Mouse (Mus musculus) midbrain, embryonic 13.5 days (tissue): ENCODE data around the gene Map7d3. TPM values are rescaled to one million over a fixed set of nuclear protein-coding genes. Genes with fewer than 3 reads are reported as not detected.

Experiments used
- ATAC-seq: fragments of 200-750 bp; cut with Nextera tagmentation; 2 replicates; pipeline ENCODE4 v1.8.0; 2017; ENCODE audit warnings: mild to moderate bottlenecking, moderate TSS enrichment, moderate library complexity
- H3K27ac ChIP-seq: fragments of 300-500 bp; sonication (generic); 2 replicates; pipeline ENCODE4 v1.5.1; 2015; ENCODE audit warnings: inconsistent platforms, mild to moderate bottlenecking, moderate library complexity
- H3K27me3 ChIP-seq: fragments of 300-500 bp; sonication (generic); 2 replicates; pipeline ENCODE4 v1.6.1; 2015; ENCODE audit warnings: mild to moderate bottlenecking, inconsistent platforms
- H3K36me3 ChIP-seq: fragments of 300-500 bp; sonication (generic); 2 replicates; pipeline ENCODE4 v1.6.1; 2015; ENCODE audit warnings: mild to moderate bottlenecking, inconsistent platforms
- H3K4me1 ChIP-seq: fragments of 300-500 bp; sonication (generic); replicated peaks from 2 replicates; pipeline ENCODE4 v1.6.1; 2015; ENCODE audit warnings: inconsistent platforms
- H3K4me2 ChIP-seq: fragments of 300-500 bp; sonication (generic); replicated peaks from 2 replicates; pipeline ENCODE4 v1.6.1; 2015; ENCODE audit warnings: moderate library complexity, mild to moderate bottlenecking, inconsistent platforms
- H3K4me3 ChIP-seq: fragments of 300-500 bp; sonication (generic); replicated peaks from 2 replicates; pipeline ENCODE4 v1.5.1; 2015; ENCODE audit warnings: mild to moderate bottlenecking, inconsistent platforms
- H3K9ac ChIP-seq: fragments of 300-500 bp; sonication (generic); replicated peaks from 2 replicates; pipeline ENCODE4 v1.6.1; 2015; ENCODE audit warnings: mild to moderate bottlenecking, inconsistent platforms
- H3K9me3 ChIP-seq: fragments of 300-500 bp; sonication (generic); 2 replicates; pipeline ENCODE4 v1.6.1; 2016; ENCODE audit warnings: mild to moderate bottlenecking, inconsistent platforms
- WGBS: fragments of 180-500 bp; shearing (Covaris S2); methylation state at CpG from one replicate; pipeline ENCODE4 v1.1.7; 2015; 5-methylcytosine and 5-hydroxymethylcytosine counted together
- polyA plus RNA-seq: library from polyadenylated mRNA; unstranded; fragments of >200 nt; fragmentation: Nextera tagmentation; extraction: Ambion mirVana; gene quantifications from 2 replicates; pipeline ENCODE4 v1.2.1, GENCODE M21; 2015

The Map7d3 gene
- polyA plus RNA-seq, 1 experiment from 2014 or later: 1.1 TPM

GRCm38 (mm10) chrX:56769838-56770237, 52.3 kb downstream of the Map7d3 start:
- H3K9ac ChIP-seq: no peak overlapping the region
- no peaks in the 10 kb centered on the region for H3K9me3 ChIP-seq
- no peak overlapping the region for H3K4me2 ChIP-seq
- ATAC-seq: no peak
- H3K4me1 ChIP-seq: no peaks in the 10 kb centered on the region
- H3K27me3 ChIP-seq: no peaks in the 10 kb centered on the region
- H3K4me3 ChIP-seq: no peak overlapping the region
- H3K36me3 ChIP-seq: no peaks in the 10 kb centered on the region
- H3K27ac ChIP-seq: no peak overlapping the region

DNA sequence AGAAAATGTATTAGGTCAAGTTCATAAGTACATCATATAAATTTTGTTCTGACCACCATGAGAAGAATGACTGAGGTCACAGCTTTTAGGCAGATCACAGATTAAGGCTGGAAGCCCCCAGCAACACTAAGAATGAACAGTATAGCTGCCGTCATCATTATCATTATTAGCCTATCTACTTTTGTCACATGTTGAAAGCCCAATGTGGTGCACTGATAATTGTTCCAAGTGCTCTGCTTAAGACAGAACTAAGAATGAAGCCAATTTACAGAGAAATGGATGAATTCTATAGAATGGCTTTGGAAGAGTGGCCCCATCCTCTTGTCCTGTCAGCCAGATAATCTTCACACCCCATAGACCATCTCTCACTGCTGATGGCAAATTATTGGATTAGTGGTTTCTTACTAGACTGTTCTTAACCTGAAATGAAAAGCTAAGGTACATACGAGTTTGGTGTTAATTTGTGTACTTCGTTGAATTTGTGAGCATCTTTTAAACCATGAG, 61.8 kb downstream of the Map7d3 start:
- no peak overlapping the region for H3K9ac ChIP-seq
- no peak overlapping the region for H3K4me3 ChIP-seq
- WGBS: 88% methylated on average over 3 of the region's 3 CpGs
- ATAC-seq: no peak
- no peaks in the 10 kb centered on the region for H3K4me1 ChIP-seq
- H3K36me3 ChIP-seq: no peaks in the 10 kb centered on the region
- H3K27me3 ChIP-seq: no peaks in the 10 kb centered on the region
- no peak overlapping the region for H3K4me2 ChIP-seq
- H3K9me3 ChIP-seq: no peaks in the 10 kb centered on the region
- no peak overlapping the region for H3K27ac ChIP-seq

DNA sequence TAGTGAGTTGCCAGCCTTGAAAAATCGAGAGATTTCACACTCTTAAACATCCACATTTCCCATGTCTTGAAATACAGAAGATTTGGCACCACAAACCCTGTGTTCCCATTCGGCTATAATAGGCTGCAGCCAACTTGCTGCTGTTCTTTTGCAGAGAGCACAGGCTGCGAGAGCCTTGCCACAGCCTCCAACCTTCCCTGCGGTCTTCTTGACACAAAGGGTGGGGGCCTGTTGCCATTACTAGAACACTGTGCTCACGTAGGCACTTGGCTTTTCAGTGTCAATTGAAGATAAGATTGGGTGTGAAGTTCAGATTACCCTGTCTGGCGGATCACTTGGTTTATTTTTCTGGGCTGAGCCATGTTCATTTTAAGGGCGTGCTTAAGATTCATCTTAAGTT, 65.8 kb downstream of the Map7d3 start:
- Histone ChIP-seq H3K27me3 (no peaks in the 10 kb centered on the region), H3K9ac (no peak overlapping the region), H3K4me1 (no peaks in the 10 kb centered on the region), H3K27ac (no peak overlapping the region), H3K9me3 (no peaks in the 10 kb centered on the region), H3K4me2 (no peak overlapping the region), H3K36me3 (no peaks in the 10 kb centered on the region), H3K4me3 (no peak overlapping the region)
- 86% methylated on average over 7 of the region's 7 CpGs for WGBS
- ATAC-seq: no peak

DNA sequence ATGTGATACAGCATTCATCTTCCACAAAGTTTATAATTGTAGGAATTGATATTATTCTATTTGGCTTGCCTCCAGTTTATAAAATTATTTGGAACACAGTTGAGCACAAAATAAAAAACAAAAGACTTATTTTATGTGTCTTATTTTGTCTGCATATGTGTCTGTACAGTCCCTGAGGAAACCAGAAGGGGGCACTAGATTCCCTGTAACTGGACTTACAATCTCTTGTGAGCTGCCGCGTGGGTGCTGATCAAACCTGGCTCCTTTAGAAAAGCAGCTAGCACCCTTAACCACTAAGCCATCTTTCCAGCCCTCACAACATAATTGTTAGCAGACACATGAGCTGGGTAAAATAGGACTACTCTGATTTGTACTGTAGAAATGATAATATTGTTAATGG, 66.5 kb downstream of the Map7d3 start:
- ATAC-seq: no peak
- Histone ChIP-seq H3K4me2 (no peak overlapping the region), H3K4me1 (no peaks in the 10 kb centered on the region), H3K27ac (no peak overlapping the region), H3K9me3 (no peaks in the 10 kb centered on the region), H3K36me3 (no peaks in the 10 kb centered on the region), H3K27me3 (no peaks in the 10 kb centered on the region), H3K9ac (no peak overlapping the region), H3K4me3 (no peak overlapping the region)
- WGBS: 45% methylated on average over 2 of the region's 2 CpGs

- Histone ChIP-seq H3K4me2 (no peak overlapping the region), H3K9ac (no peak overlapping the region), H3K27ac (no peak overlapping the region), H3K4me1 (no peaks in the 10 kb centered on the region), H3K36me3 (no peaks in the 10 kb centered on the region), H3K9me3 (no peaks in the 10 kb centered on the region), H3K4me3 (no peak overlapping the region), H3K27me3 (no peaks in the 10 kb centered on the region)
- no peak for ATAC-seq
- WGBS: 80% methylated on average over 8 of the region's 8 CpGs
Observed at GRCm38 (mm10) chrX:56753317-56754289, 68.5 kb downstream of the Map7d3 start.

GRCm38 (mm10) chrX:56752144-56752543, 70.0 kb downstream of the Map7d3 start:
- Histone ChIP-seq H3K4me2 (no peak overlapping the region), H3K4me1 (no peaks in the 10 kb centered on the region), H3K36me3 (no peaks in the 10 kb centered on the region), H3K9me3 (no peaks in the 10 kb centered on the region), H3K9ac (no peak overlapping the region), H3K27ac (no peak overlapping the region), H3K27me3 (no peaks in the 10 kb centered on the region), H3K4me3 (no peak overlapping the region)
- ATAC-seq: no peak
- WGBS: 77% methylated on average over 6 of the region's 6 CpGs

- Histone ChIP-seq H3K9me3 (no peaks in the 10 kb centered on the region), H3K27ac (no peak overlapping the region), H3K4me2 (no peak overlapping the region), H3K9ac (no peak overlapping the region), H3K4me3 (no peak overlapping the region), H3K27me3 (no peaks in the 10 kb centered on the region), H3K36me3 (no peaks in the 10 kb centered on the region), H3K4me1 (no peaks in the 10 kb centered on the region)
- WGBS: 56% methylated on average over 4 of the region's 4 CpGs
- ATAC-seq: no peak
Observed at GRCm38 (mm10) chrX:56751536-56751935, 70.6 kb downstream of the Map7d3 start.

Other genes starting within 250 kb of the Map7d3 start
- 55.5 and 57.1 TPM in 2 replicates for gene Mmgt1, start 224.3 kb downstream of the Map7d3 start, polyA plus RNA-seq
- gene Slc9a6, start 212.6 kb downstream of the Map7d3 start, polyA plus RNA-seq: 45.2 and 49.4 TPM in 2 replicates
- 108 and 113 TPM in 2 replicates for gene Fhl1, start 90.5 kb downstream of the Map7d3 start, polyA plus RNA-seq
- gene Adgrg4, start 47.8 kb upstream of the Map7d3 start, polyA plus RNA-seq: not detected in 2 replicates
- gene Brs3, start 220.7 kb upstream of the Map7d3 start, polyA plus RNA-seq: 0.07 TPM in 1 of 2 replicates, not detected in the other
- 96.2 and 105 TPM in 2 replicates for gene Htatsf1, start 231.3 kb upstream of the Map7d3 start, polyA plus RNA-seq